Mouse (Mus musculus): Measurements from ENCODE around the gene Vat1l.

DNA sequence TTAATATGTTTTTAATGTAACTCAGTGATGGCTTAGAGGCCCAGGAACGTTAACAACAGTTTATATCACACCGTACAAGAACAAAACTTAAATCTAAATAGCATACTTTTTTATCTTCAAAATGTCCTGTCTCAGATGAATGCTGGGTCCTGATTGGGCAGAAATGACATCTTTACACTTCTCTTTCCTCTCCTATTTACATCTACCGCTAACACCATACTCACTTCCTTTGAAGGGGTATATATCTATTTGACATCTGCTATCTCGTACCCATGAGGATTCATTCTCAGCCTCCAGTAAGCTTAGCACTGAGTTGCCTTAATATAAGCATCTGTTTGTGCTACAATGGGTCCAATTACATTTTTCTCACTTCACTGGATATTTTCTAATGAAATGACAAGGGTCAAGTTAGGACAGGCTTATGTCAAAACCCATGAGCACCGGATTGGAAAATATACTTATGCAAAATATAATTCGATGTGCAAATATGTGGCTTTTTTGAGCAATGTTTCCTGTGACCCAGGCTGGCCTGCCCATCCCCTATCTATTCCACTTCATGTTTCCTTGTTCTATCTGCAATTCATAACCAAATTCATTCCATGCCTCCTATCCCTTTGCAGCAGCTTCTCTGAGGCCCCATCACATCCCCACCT, 40.8 kb upstream of the Vat1l start:
- TF ChIP-seq POLR2A (IDR thresholded peaks at IDR 0.05; ENCODE audit: borderline replicate concordance, extremely low read depth, low read depth, low read length) (no peak), CTCF (IDR thresholded peaks at IDR 0.05; ENCODE audit: insufficient read depth, low read length) (no peak)

Data from lung, adult 2 months (tissue).